ENCODE assay signal across 27 mouse cellular contexts in genomic region chr12:100780416-100780815, GRCm38 (mm10). TPM values are rescaled to one million over a fixed set of nuclear protein-coding genes. Genes with fewer than 3 reads are reported as not detected.
"Had no signal": no experiment of that assay in that cellular context is flagged by ENCODE, and none has a peak within 500 bp of the region (broad histone marks: within the 10 kb centered on the region; RNA-seq: fewer than 3 reads in every experiment).

No protein-coding gene starts in this region.

- H3K27ac ChIP-seq: embryonic facial prominence, embryonic 10.5 days; forebrain, embryonic 12.5 days had no signal

- H3K4me2 ChIP-seq: embryonic facial prominence, embryonic 12.5 days; embryonic facial prominence, embryonic 15.5 days; forebrain, embryonic 12.5 days; forebrain, embryonic 13.5 days; forebrain, embryonic 15.5 days had no signal

- H3K9ac ChIP-seq: embryonic facial prominence, embryonic 12.5 days; embryonic facial prominence, embryonic 15.5 days; forebrain, embryonic 12.5 days; forebrain, embryonic 13.5 days; forebrain, embryonic 15.5 days; forebrain, postnatal 0 days had no signal

- DNase-seq: cerebellum, adult 18-20 months; cerebellum, adult 2 months; cerebellum, adult 8-10 months; cerebellum, adult 9-10 months; cerebellum, adult 9-11 months; cerebellum, postnatal 10 days; cerebellum, postnatal 14 days; cerebellum, postnatal 25 days; cerebellum, postnatal 36 days; embryo, embryonic 11 days; forebrain, postnatal 0 days; gastrocnemius, adult 2 months; gastrocnemius, postnatal 10 days; gastrocnemius, postnatal 14 days; gastrocnemius, postnatal 25 days; heart, adult 18-20 months had no signal

- H3K9me3 ChIP-seq: embryonic facial prominence, embryonic 10.5 days; embryonic facial prominence, embryonic 12.5 days; embryonic facial prominence, embryonic 13.5 days; embryonic facial prominence, embryonic 15.5 days; forebrain, embryonic 10.5 days; forebrain, embryonic 12.5 days; forebrain, embryonic 13.5 days; forebrain, embryonic 15.5 days had no signal

- H3K36me3 ChIP-seq: embryonic facial prominence, embryonic 10.5 days; embryonic facial prominence, embryonic 12.5 days; embryonic facial prominence, embryonic 13.5 days; embryonic facial prominence, embryonic 15.5 days; forebrain, embryonic 10.5 days; forebrain, embryonic 12.5 days; forebrain, embryonic 15.5 days had no signal

- ATAC-seq: forebrain, embryonic 13.5 days; forebrain, embryonic 14.5 days; forebrain, embryonic 15.5 days; forebrain, embryonic 16.5 days; forebrain, postnatal 0 days had no signal

- H3K4me1 ChIP-seq: forebrain, embryonic 12.5 days had no signal

- H3K4me3 ChIP-seq: embryonic facial prominence, embryonic 10.5 days; embryonic facial prominence, embryonic 12.5 days; embryonic facial prominence, embryonic 13.5 days; embryonic facial prominence, embryonic 15.5 days; erythroblast, embryonic 14.5 days; forebrain, embryonic 10.5 days; forebrain, embryonic 12.5 days; forebrain, embryonic 13.5 days; forebrain, embryonic 15.5 days had no signal

- H3K27me3 ChIP-seq: embryonic facial prominence, embryonic 12.5 days; embryonic facial prominence, embryonic 13.5 days; embryonic facial prominence, embryonic 15.5 days; forebrain, embryonic 12.5 days; forebrain, embryonic 13.5 days; forebrain, embryonic 15.5 days had no signal

RNA-seq across cellular contexts. Expression of gene Dglucy, which starts 1.6 kb away (rescaled TPM):
- polyA plus RNA-seq: erythroblast, embryonic 14.5 days had no signal
